Mouse (Mus musculus): ENCODE results near the gene 1700123K08Rik.
"Not testable (repeated sequence)": the region's sequence is repeated elsewhere in the genome, so short reads cannot be mapped to it uniquely, and the experiment has no call there.

Gene 1700123K08Rik

DNA sequence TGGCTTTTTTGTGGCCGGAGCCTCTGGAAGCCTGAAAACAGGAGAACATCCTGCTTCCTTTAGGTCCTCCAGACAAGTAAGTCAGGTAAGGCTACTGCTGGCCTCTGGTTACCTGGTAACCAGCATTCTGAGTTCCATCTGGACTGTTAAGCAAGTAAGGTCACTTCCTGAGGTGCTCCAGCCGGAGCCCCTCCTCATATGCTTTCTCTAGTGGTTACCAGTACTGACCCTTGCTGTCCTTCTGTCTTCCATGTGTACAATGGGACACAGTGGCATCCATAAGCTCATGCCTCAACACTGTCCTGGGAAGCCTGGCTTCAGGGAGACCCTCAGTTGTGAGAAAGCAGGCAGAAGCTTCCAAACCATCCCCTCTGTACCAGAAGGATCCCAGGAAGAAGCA, at the start of gene 1700123K08Rik:
Gene 1700123K08Rik (minus strand): TSS at position 101 of the 400 bp plus-strand sequence.
- not testable (repeated sequence) for DNase-seq (ENCODE audit: low spot score)

DNA sequence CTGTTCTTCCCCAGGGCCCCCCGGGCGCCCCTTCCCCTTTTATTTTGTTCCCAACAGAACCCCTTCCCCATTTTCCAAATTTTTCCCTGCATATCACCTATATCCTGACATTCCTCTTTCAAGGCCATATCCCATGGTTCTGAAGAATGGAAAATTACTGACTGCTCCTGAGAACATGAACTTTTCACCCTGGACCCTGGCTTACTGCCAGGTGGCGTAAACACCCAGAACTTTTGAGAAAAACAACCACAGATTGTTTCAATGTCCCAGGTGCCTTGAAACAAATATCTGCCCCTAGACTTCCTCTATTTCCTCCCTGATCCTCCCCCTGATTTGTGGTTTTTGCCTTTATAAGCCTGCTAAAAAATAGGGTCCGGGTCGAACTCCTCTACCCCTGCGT, 22.9 kb upstream of the 1700123K08Rik start:
- DNase-seq (ENCODE audit: low spot score): no peak

DNA sequence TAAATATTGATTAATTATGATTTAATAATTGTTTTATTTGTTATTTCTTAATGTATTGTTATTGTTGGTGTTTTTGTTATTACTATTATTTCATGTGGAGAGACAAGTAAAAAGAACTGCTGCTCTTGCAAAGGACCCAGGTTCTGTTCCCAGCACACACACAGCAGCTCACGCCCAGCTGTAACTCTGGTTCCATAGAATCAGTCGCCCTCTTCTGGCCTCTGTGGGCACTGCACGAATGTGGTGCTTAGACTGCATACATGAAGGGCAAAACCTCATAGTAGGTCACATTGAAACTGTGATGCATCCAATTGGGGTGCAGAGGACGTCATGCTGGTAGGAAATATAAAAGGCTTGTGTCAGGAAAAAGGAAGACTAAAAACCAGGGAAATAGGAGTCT, 7.1 kb upstream of the 1700123K08Rik start:
- no peak for DNase-seq (ENCODE audit: low spot score)

DNA sequence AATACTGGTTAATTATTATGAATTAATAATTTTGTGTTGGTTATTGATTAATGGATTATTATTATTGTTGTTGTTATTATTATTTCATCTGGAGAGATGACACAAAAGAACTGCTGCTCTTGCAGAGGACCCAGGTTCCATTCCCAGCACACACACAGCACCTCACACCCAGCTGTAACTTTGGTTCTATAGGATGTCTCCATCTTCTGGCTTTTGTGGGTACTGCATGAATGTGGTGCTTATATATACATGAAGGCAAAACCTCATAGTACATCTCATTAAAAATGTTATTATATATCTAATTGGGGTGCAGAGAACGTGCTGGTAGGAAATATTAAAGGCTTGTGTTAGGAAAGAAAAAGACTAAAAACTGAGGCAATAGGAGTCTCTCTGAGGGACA, 11.8 kb downstream of the 1700123K08Rik start:
- no peak for DNase-seq (ENCODE audit: low spot score)

DNA sequence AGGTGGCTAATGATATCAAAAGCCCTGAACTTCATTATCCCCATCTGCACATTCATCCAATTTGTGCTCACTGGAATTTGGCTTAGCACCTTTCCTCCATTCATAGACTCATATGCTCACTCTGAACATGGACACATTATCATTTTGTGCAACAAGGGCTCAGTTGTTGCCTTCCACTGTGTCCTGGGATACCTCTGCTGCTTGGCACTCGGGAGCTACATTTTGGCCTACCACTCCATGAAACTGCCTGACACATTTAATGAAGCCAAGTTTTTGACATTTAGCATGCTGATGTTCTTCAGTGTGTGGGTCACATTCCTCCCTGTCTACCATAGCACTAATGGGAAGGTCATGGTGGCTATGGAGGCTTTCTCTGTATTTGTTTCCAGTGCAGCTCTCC, 32.0 kb downstream of the 1700123K08Rik start:
- no peak for DNase-seq (ENCODE audit: low spot score)

All from layer of hippocampus, adult 11-12 months (tissue).